Mouse (Mus musculus) small intestine, adult 2 months (tissue): ENCODE results near the gene Artn. TPM values are rescaled to one million over a fixed set of nuclear protein-coding genes. Genes with fewer than 3 reads are reported as not detected.

ENCODE experiments used
- H3K27ac ChIP-seq: fragments of 200-500 bp; 2 replicates; pipeline ENCODE4 v1.5.1; 2012; ENCODE audit warnings: low read depth, low read length, control low read depth, inconsistent platforms; ENCODE audit not compliant: insufficient read depth
- H3K27me3 ChIP-seq: fragments of 200-500 bp; 2 replicates; pipeline ENCODE4 v1.6.1; 2012; ENCODE audit warnings: mild to moderate bottlenecking, moderate library complexity, low read length, inconsistent platforms; ENCODE audit not compliant: control insufficient read depth, insufficient read depth
- H3K36me3 ChIP-seq: fragments of 200-500 bp; 2 replicates; pipeline ENCODE4 v1.6.1; 2012; ENCODE audit warnings: mild to moderate bottlenecking, low read length, control low read depth, inconsistent platforms; ENCODE audit not compliant: control insufficient read depth, insufficient read depth
- H3K4me1 ChIP-seq: fragments of 200-500 bp; 2 replicates; pipeline ENCODE4 v1.6.1; 2012; ENCODE audit warnings: low read length, inconsistent platforms, mixed read lengths; ENCODE audit not compliant: control insufficient read depth, insufficient read depth, insufficient read length
- H3K4me3 ChIP-seq: fragments of 200-500 bp; 2 replicates; pipeline ENCODE4 v1.5.1; 2012; ENCODE audit warnings: low read depth, mild to moderate bottlenecking, control low read depth, inconsistent platforms, low read length, moderate library complexity
- CTCF ChIP-seq: fragments of 200-500 bp; IDR thresholded peaks from 2 replicates; pipeline ENCODE4 v1.5.1; 2012; ENCODE audit warnings: low read depth, mild to moderate bottlenecking, control low read depth, inconsistent platforms, low read length, moderate library complexity, mixed read lengths; ENCODE audit not compliant: insufficient replicate concordance, insufficient read length; ENCODE audit errors: extremely low read depth
- POLR2A ChIP-seq: fragments of 200-500 bp; IDR thresholded peaks from 2 replicates; pipeline ENCODE4 v1.6.1; 2012; ENCODE audit warnings: low read depth, mild to moderate bottlenecking, control low read depth, inconsistent platforms, low read length, moderate library complexity
- WGBS: fragments of 180-500 bp; shearing (Covaris S2); methylation state at CpG from one replicate; pipeline ENCODE4 v1.1.7; 2018; 5-methylcytosine and 5-hydroxymethylcytosine counted together
- polyA plus RNA-seq: library from polyadenylated mRNA; depleted of rRNA; stranded (reverse); fragments of >200 nt; gene quantifications from 2 replicates; pipeline ENCODE4 v1.2.3, GENCODE M21; 2012

Artn gene
- polyA plus RNA-seq, 1 experiment: 3.1 TPM

DNA sequence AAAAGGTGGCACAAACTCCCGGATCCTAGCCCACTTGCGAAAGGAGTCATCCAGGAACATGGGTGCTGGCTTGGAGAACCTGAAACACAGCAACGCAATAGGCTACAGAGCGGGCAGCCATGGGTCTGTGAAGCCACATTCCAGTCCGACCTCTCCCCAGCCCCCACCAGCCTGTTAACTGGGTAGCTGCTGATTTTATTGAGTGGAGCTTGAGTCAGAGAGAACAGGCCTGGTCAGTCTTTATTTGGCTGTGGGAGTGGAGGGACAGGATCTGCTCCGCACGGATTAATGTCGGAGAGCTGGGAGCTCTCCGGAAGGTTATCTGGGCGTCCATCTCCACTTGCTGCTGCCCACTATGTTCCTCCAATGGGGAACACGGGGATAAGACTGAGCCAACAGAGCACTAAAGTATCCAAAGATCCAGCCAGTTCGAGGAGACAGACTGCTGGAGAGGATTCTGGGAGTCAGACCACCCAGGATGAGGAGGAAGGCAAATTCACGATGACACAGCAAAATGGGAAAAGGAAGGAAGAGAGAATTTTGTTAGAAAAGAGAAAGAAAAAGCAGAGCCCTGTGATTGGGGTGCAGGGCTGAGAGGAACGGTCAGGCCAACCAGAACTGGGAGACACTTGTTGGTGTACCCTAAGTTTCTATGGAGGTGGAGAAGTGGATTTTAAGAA, 34.9 kb upstream of the Artn start:
- H3K4me1 ChIP-seq: no peaks in the 10 kb centered on the region
- no peak for TF ChIP-seq CTCF
- TF ChIP-seq POLR2A: no peak
- H3K36me3 ChIP-seq: no peaks in the 10 kb centered on the region
- H3K27ac ChIP-seq: no peak overlapping the region
- H3K4me3 ChIP-seq: no peak overlapping the region
- 79% methylated on average over 14 of the region's 14 CpGs for WGBS
- no peaks in the 10 kb centered on the region for H3K27me3 ChIP-seq

DNA sequence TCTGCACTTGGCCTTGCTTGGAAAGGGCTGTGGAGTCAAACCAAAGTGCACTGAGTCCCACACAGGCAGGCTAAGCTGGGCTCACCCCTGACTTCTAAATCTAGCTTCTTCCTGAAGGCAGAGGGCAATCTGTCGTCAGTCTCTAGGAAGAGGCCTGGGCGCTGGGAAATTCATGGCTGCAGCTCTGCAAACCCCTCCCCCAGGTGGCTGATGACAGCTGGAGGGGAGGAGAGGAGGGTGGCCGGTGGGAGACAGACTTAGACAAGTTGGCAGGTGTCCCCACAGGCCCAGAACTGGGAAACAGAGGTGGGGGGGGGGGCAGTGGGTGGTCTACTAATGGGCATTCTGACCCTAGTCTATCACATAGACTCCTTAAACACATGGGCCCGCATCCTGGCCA, 27.9 kb upstream of the Artn start:
- 79% methylated on average over 4 of the region's 4 CpGs for WGBS
- TF ChIP-seq CTCF (no peak), POLR2A (no peak)
- Histone ChIP-seq H3K27ac (no peak overlapping the region), H3K4me1 (no peaks in the 10 kb centered on the region), H3K27me3 (no peaks in the 10 kb centered on the region), H3K36me3 (no peaks in the 10 kb centered on the region; the same call in 1 of the 2 replicates), H3K4me3 (no peak overlapping the region)

DNA sequence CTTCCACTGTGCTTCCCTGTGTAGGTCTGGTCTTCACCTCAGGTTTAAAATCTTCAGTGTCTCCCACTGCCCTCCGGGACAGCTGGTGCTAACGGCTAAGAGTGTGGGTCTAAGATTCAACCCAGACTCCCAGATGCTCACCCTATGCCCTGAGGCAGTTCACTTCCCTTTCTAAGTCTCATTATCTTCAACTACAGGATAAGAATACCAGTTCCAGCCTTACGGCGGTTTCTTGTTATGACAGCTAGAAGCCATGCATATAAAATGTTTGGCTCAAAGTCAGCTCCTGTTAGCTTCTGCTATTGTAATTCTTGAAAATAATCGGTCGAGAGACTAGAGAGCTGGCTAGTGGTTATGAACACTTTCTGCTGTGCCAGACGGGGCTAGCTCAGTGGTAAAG, 17.9 kb upstream of the Artn start:
- Histone ChIP-seq H3K4me3 (no peak overlapping the region), H3K36me3 (no peaks in the 10 kb centered on the region), H3K27me3 (no peaks in the 10 kb centered on the region), H3K27ac (no peak overlapping the region), H3K4me1 (0 out of 2 replicates have a peak, but pooled peaks cover 2% of the 10 kb centered on the region)
- 87% methylated on average over 7 of the region's 7 CpGs for WGBS
- TF ChIP-seq CTCF: no peak
- TF ChIP-seq POLR2A: no peak

GRCm38 (mm10) chr4:117946639-117947305, 17.2 kb upstream of the Artn start:
- Histone ChIP-seq H3K27ac (no peak overlapping the region), H3K27me3 (no peaks in the 10 kb centered on the region), H3K4me1 (0 out of 2 replicates have a peak, but pooled peaks cover 2% of the 10 kb centered on the region), H3K4me3 (no peak overlapping the region), H3K36me3 (no peaks in the 10 kb centered on the region)
- WGBS: 63% methylated on average over 11 of the region's 11 CpGs
- TF ChIP-seq POLR2A (no peak), CTCF (no peak)

DNA sequence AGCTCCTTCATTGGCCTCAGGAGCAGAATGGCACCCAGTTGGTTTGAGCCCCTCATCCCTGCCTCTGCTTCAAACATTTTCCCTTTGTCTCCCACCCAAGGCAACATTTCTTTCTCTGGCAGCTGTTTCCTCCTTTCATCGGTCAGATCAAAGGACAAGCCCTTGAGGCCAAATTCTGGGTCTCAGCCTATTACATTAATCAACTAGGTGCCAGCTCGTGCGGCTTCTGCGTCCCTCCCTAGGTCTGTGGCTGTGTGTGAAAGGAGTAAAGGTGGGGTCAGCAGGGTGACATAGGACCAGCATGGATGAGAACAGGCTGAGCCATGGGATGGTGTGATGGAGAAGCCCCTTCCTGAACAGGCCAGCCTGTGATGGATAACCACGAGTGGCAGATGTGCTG, 13.8 kb upstream of the Artn start:
- H3K27me3 ChIP-seq: no peaks in the 10 kb centered on the region
- H3K36me3 ChIP-seq: no peaks in the 10 kb centered on the region; the same call in 1 of the 2 replicates
- H3K27ac ChIP-seq: no peak overlapping the region
- TF ChIP-seq POLR2A (no peak), CTCF (no peak)
- WGBS: 82% methylated on average over 5 of the region's 5 CpGs
- H3K4me1 ChIP-seq: 0 out of 2 replicates have a peak, but pooled peaks cover 2% of the 10 kb centered on the region
- H3K4me3 ChIP-seq: no peak overlapping the region

GRCm38 (mm10) chr4:117936964-117937363, 7.4 kb upstream of the Artn start:
- no peak overlapping the region for H3K4me3 ChIP-seq
- 84% methylated on average over 5 of the region's 5 CpGs for WGBS
- peaks cover 3% of the 10 kb centered on the region; the same call in 1 of the 2 replicates for H3K4me1 ChIP-seq
- H3K27me3 ChIP-seq: no peaks in the 10 kb centered on the region
- no peak for TF ChIP-seq CTCF
- TF ChIP-seq POLR2A: no peak
- H3K27ac ChIP-seq: no peak overlapping the region
- no peaks in the 10 kb centered on the region; the same call in 1 of the 2 replicates for H3K36me3 ChIP-seq

DNA sequence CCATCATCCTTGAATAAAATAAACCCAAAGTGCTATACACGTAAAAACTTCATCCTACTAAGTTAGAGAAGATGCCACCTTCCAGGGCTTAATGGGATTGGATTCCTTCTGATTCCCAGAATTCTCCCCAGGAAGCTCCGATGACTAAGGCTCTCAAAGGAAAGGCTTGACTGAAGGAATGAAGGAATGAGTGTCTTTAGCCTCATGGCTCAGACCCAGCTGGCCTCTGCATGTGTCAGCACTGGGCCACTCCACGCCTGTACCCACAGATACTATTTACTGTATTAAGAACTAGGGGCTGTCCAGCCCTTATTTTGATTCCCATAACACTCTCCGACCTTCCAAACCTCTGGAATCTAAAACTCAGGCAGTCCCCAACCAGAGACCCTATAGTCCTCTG, 4.5 kb upstream of the Artn start:
- peaks cover 6% of the 10 kb centered on the region for H3K4me1 ChIP-seq
- H3K27ac ChIP-seq: no peak overlapping the region
- no peak for TF ChIP-seq CTCF
- TF ChIP-seq POLR2A: no peak
- no peaks in the 10 kb centered on the region for H3K36me3 ChIP-seq
- peaks cover 4% of the 10 kb centered on the region; the same call in 1 of the 2 replicates for H3K27me3 ChIP-seq
- WGBS: 88% methylated on average over 4 of the region's 4 CpGs
- no peak overlapping the region for H3K4me3 ChIP-seq
